Mouse (Mus musculus) frontal cortex, postnatal 25 days (tissue): ENCODE data around the gene Gm10642.
A peak's percentile ranks its signal among the peaks of the same experiment; 100 is the strongest.

ENCODE experiments used
- DNase-seq, 2 experiments: peaks; one replicate each; pipeline ENCODE4 v3.0.0; 2022; ENCODE audit warnings: low spot score in 2 of 2

The Gm10642 gene

DNA sequence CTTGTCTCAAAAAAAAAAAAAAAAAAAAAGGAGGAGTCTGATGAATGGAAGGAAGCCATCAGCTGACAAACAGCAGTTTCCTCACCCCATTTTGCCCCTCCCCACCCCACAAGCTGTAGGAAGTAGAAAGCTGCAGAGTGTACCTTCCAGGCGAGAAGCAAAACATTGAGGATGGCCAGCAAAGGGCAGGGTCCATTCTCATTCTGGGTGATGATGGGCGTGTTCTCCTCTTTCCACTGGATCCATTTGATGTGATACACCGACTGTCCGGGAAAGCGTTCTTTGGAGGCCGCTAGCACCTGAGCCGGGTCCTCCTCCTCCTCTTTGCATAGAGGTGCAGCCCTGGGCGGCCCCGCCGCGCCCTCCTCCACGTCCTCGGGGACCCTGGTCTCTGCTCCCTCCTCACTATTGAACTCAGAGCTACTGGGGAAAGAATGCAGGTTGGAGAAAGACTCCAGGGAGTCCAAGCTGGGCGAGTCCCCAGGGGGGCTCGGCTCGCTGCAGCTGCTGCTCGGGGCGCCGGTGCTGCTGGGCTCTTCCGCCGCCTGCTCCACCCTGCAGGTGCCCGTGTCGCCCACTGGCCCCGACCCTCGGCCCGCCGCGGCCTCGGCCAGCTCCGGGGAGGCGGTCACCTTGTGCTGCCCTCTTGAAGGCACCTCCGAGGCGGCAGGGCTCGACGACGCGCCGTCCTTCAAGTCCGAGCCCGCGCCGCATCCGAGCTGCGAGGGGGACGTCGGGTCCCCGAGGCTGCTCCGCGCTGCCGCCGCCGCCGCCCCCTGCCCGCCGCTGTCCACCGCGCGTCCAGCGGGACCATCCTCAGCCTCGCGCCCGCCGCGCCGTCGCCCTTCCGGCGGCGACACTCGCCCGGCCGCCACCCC lies at the start of gene Gm10642:
Gene Gm10642, plus strand, starts transcription at position 122 of the 878 bp plus-strand sequence.
- DNase-seq: peak; percentile 38 to 49

DNA sequence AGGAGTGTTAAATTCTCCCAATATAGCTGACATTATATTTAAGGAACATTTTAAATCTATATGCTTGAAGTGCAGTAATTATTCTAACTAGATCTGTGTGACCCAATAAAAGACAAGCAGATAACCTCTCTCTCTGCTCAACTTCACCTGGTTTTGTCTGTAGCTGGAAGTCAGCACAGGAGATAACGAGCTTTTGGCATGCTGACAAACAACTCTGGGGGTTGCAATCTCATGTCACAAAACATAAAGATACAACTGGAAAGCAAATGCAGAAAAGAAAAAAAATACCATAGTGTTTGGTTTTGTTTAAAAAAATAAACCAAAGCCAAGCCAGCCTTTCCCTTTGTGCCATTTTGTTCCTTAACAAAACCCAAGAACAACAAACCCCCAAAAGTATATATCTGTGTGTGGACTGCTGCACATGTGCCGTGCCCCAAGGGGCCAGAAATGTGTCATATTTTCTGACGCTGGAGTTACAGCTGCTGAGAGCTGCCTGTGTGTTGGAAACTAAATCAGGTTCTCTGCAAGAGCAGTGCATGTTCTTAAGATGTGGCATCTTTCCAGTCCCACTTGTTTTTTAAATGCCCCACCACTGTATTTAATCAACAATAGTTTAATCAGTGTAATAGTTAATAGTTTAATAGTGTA lies 44.9 kb upstream of the Gm10642 start:
- no peak for DNase-seq

DNA sequence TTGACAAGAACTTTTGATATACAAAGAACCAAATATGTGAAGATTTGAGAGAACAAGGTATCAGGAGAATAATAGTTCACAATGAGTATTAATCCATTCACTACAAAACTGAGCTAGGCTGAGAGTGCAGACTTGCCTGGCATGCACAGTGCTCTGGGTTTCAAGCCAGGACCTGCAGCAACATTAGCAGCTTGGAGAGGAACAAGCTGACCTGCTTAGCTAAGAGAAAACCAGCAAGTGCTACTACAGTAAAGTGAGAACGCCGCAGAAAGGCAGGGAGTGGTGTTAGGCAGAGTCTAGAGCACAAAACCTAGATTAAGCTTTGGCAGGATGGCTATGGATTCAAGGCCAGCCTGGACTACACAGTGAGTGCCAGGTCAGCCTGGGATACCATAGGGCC lies 26.3 kb upstream of the Gm10642 start:
- DNase-seq: no peak

DNA sequence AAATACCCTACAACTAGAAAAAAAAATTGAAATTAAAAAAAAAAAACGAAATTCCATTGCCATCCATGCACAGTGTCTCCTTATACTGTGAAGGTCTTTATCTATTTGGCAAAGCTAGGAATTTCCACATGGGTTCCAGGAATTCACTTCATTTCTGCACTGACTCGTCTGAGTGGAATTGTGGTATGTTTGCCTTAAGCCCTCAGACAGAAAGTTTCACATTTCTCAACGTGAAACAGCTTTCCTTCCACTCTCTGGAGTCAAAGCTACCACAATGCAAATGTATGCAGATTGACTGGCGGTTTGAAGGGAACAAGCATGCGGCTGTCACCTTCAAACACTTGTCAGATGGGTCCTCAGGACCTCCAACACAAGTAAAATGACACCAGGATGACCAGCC lies 24.4 kb upstream of the Gm10642 start:
- DNase-seq: no peak

DNA sequence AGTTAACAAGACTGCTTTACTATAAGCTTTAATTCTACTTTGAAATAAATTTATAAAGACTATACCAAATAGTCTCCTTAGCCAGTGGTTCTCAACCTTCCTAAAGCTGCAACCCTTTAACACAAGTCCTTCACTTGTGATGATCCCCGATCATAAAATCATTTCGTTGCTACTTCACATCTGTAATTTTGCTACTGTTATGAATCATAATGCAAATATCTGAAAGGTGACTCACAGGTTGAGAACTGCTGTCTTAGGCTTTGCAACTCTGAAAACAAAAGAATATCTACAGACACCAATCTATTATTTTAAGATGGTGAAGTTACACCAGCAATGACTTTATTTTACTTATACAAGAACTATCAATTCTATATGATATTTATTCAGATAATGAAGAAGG lies 19.3 kb upstream of the Gm10642 start:
- DNase-seq: no peak

DNA sequence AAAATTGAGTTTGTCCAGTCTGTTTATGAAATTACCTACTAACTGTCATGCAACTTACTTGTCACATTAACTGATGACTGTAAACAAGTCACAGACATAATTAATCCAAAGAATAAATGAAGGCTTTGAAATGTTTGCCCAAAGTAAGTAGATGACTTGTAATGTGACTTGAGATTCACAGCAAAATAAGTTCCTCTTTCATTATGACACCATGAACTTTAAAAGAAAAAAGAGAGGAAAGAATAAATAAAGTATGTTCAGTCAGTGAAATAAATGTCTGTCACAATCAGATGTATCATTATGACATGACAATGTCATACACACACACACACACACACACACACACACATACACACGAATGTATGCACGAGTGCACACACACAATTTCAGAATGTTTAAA lies 5.8 kb upstream of the Gm10642 start:
- no peak for DNase-seq

DNA sequence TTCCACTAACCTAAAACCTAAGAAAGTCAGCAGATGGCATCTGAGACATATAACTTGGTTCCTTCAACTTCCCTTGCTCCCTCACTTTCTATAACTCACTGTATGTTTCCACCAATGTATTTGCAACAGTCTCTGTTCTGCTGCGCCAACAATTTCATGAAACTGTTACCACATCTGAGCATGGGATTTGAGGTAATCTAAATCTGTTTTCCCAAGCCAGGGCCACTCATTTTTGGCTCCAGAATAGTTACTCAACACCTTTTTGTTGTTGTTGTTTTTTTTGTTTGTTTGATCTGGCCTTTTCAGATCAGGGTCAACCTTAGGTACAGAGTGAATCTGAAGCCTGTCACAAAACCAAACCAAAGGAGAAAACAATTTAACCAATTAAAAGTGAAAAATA lies 5.1 kb upstream of the Gm10642 start:
- DNase-seq: no peak

DNA sequence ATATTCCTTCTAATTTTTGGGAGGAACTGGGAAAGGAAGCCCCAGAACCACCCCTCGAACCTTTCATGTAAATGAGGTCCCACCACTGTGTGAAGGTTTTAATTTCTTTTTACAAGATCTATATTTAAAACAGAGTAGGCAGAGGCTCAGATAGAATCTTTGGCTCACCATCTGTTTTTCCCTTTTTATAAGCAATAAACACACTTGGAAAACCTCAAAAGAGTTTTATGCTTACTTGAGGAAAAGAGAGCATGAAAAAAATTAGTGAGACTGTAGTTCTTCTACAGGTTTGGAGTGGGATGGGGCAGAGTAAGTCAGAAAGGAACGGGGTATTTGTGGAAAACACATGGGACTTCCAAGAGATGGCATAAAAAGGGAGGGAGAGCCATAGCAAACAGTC lies 3.8 kb upstream of the Gm10642 start:
- no peak for DNase-seq

DNA sequence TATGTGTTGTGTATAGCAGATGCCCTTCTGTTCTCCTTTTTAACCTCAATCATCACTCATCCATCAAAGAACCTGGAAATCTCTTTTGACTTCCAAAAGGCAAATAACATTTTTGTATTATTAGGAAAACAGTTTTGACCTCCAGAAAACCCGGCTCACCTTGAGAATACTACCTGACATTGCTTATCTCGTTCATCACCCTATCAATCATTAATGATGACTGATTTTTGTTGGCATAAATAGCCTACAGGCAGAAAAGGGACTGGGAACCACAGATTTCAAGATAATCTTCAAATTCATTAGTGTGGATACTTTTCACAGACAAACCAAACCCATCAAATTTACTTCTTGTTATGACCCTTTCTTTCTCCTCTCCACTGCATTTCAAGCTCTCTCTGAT lies 2.2 kb upstream of the Gm10642 start:
- DNase-seq: no peak

DNA sequence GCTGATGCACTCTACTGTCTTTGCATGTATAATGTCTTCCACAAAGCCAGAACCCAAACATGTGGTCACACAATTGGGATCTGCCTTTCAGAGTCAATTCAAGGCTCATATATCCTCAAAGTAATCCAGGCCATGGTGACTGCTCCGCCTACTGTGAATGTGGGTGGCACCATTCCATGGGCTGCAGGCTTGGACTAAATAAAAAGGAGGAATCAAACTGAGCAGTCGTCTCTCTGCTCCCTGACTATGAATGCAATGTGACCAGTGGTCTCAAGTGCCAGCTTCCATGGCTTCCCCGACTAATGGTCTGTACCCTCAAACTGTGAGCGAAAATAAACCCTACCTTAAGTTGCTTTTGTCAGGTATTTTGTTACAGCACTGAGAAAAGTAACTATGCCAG lies 1.6 kb upstream of the Gm10642 start:
- DNase-seq: no peak

DNA sequence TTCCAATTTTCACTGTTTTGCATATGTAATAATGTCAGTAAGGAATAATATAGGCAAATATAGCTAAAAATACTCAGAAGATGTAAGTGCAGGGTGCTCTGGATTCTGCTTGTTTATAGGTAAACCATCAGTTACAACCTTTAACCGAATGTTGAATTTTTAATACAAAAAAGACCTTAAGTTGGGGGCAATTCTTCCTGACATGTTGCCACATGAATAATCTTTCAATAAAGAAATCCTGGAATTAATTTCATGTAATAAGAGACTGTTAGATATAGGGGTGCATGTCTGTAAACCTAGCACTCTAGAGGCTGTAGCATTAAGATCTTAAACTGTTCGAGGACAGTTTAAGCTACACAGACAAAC lies 304 bp upstream of the Gm10642 start:
- DNase-seq: no peak

DNA sequence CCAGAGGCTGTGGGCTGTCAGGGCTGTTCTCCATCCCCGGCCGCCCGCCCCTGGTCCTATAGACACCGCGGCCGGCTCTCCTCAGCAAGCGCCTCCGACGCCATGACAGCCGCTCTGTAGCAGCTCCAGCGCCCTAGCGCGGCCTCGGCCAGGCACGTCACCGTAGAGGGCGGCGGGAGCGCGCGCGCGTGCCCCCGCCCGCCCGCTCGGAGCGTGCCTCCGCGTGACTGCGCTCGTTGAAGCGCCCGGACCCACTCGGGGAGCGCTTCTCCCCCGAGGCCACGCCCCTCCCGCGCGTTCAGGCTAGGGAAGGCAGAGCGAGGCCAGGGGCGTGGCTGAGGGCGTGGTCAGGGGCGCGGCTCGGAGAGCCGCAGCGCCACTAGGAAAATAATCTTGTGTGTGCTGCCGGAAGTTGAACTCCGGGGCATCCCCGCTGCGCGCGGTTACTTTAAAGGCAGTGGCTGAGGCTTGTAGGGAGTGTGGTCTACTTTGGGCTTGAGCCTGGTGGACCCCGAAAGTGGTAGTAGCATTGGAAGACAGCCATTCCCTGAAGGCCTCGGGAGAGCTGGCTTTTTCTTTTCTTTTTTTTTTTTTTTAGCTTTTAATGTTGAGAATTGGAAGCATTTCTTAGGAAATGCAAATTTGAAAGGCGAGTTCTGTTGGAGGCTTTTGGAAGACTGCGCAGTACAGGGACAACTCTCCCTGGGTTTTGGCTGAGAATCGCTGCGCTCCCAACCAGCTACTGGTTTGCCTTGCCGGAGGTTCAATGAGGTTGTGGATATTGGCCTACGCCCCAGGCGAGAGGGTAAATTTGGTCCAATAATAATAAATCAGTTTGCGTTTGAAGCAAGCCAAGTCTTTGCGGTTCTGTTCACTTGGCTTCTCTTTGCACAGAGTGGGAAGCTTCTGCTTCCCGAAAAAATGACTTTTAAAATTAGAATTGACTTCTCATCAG lies 1.2 kb downstream of the Gm10642 start, which contains the start of gene Mindy2:
Gene Mindy2, minus strand, starts transcription at position 162 of the 955 bp plus-strand sequence.
- peak; percentile 79 to 92 for DNase-seq

DNA sequence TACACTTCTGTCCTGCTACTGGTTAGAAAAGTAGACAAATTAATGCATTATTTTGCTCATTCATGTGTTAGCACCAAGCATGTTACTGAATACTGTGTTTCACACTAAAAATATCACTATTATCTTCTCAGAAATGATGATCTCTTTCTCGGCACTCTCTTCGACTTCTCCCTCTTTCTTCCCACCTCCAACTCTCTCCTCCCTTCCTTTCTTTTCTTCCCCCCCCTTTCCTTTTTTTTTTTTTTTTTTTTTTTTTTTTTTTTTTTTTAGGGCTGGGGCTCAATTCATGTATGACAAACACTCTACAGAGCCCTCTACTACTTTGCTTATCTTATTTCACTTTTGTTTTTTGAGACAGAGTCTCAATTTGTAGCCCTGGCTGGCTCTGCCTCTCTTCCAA lies 2.2 kb downstream of the Gm10642 start:
- no peak for DNase-seq

DNA sequence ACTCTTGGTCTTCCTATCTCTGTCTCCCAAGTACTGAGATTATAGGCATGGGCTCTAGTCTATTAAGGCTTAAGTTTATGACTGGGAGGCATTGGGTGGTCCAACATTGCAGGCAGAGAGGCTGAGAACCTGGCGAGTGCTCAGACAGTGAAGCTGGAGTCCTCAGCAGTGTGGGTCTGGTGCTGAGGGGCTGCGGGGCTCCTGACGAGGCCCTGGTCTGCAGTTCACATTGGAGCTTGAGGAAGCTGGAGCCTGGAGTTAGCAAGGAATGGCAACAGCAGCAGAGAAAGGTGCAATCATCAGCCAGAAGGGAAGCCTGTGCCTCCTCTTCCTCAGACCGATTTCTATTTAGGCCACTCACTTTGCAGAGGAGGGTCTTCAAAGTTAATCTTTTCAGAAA lies 8.8 kb downstream of the Gm10642 start:
- DNase-seq: no peak

DNA sequence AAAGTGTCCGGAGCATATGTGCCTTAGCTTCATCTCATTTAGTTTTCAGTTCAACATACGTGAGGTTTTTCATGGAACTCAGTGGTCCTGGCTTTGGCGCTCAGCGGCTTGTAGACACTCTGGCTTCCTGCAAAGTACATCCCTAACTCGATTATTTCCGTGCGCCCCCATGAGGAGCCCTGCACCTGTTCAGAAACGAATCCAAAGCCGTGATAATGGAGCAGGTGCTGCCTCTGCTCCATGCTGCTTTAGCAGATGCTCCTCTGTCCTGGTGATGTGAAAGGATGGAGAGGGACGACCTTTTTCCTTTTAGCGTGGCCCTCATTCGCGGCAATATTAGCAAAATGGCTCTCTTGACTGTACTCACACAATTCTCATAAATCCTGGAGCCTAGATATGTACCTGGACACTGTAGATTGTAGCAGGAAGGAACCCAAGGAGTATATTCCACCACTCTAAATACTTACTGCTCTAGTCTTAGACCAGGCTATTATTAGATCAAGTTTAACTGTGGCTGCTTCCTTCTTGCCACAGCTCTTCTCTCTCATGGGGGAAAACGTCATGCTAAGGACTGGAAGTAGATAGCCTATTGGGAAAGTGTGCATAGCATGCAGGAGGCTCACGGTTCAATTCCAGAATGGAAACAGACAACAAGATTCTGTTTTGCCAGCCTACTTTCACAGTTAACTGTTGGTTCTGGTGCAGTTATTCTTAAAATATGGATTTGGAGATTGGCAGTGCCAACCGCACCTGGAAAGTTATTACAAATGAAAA lies 9.5 kb downstream of the Gm10642 start:
- DNase-seq: no peak

DNA sequence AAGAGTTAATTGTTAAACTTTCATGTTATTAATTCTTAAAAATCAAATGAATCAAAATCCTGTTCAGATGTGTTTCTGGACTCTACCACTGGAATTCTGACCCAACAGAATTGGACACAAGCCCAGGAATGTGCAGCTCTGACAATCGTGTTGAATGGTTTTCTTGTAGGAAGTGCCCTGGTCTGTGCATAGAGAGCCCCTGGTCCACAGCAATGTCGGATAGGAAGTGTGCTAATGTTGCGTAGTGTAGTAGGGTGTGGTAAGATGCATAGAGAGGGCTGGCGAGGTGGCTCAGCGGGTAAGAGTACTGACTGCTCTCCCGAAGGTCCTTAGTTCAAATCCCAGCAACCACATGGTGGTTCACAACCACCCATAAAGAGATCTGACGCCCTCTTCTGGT lies 10.8 kb downstream of the Gm10642 start:
- DNase-seq: no peak

DNA sequence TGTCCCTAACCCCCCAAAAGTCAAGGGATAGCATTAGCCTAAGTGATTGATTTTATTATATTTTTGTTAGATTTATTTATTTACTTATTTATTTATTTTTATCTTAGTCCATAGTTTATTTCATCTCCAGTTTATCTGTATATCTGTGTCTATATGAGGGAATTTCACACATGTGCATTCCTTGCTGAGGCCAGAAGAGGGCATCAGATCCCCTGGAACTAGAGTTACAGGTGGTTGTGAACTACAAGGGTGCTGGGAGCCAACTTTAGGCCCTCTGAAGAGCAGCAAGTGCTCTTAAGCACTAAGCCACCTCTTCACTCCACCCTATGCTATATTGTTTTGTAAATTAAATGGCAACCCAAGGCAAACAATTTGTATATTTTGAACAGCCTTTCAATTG lies 12.0 kb downstream of the Gm10642 start:
- no peak for DNase-seq

DNA sequence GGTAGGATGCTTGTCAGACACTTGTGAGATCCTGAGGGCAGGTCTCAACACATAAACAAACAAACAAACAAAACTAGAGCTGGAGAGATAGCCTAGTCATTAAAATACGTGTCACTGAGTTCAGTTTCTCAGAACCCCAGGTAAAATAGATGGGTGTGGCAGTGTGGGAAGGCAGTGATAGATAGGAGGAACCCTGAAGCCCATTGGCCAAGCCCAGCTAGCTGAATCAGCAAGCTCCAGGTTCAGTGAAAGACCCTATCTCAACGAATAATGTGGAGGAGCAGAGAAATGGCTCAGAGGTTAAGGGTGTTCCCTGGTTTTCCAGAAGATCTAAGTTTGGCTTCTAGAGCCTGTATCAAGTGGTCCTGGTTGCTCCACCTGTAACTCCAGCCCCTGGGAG lies 13.1 kb downstream of the Gm10642 start:
- DNase-seq: no peak

DNA sequence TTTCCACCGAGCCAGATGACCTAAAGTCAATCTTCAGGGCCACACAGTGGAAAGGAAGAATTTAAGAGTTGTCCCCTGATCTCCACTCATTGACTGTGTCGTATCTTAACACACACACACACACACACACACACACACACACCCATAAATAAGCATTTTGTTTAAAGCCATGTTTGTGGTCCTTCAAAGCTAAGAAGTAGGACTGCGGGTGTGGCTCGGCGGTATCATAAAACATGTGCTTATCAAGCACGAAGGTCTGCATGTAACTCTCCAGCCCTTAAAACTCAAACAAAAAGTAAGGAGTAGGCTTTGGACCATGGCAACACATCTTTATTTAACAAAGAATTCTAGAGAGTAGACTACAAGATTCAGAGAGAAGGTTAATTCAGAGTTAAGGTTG lies 14.3 kb downstream of the Gm10642 start:
- no peak for DNase-seq

DNA sequence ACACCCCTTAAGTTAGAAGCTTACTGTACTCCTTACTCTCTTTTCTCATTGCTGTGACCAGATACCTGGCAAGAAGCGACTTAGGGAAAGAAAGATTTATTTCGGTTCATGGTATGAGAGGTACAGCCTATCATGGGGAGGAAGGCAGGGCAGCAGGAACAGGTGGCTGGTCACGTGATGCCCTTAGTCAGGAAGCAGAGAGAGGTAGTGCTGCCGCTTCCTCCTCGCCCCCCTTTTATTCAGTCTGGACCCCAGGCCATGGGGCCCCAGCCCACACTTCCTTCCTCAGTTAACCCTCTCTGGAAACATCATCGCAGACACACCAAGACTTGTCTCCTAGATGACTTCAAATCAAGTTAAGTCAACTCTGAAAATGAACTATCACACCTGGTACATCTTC lies 15.2 kb downstream of the Gm10642 start:
- no peak for DNase-seq

DNA sequence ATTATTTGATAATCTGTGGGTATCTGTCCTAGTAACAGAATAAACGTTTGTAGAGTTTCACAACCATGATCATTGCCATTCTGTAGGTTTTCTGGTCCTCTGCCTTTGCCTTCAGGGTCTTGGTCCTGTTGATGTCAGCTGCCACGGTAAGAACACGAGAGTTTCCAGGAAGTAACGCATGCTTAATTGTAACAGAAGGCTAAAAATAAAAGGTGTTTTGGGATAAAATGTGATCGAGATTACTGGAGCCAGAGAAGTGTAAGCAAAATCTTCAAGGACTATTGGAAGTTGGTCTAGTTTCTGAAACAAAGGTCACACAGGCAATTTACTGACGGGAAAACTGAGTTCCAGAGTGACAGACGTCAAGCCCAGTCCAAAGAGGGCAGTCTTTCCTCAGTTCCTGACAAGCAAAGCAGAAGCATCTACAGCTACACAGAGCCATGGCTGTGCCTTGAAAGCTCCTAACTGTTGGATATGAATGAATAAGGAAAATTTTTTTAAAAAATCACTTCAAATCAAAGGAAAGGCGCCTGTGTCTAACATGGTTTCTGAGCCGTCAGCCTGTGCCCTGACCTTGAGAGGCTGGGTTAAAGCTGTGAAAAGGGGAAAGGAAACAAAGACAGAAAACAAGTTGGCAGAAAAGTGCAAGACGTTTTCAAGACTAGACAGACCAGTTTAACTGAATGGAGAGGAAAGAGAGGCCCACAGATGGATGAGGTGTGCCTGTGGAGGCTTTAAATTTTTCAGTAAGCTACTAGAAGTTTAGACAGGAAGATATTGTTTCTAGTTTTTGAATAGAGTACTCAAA lies 15.9 kb downstream of the Gm10642 start:
- DNase-seq: no peak
